Mouse (Mus musculus) layer of hippocampus, postnatal 10 days (tissue): Measurements from ENCODE around the gene Eme2. TPM values are rescaled to one million over a fixed set of nuclear protein-coding genes. Genes with fewer than 3 reads are reported as not detected.
A peak's percentile ranks its signal among the peaks of the same experiment; 100 is the strongest.

Source experiments
- DNase-seq, 2 experiments: peaks; one replicate each; pipeline ENCODE4 v3.0.0; 2021; ENCODE audit warnings: low spot score in 2 of 2
- total RNA-seq, 2 experiments: library from RNA; stranded (reverse); gene quantifications; 2 replicates each; pipeline ENCODE4 v1.2.3; 2021

Gene Eme2
- total RNA-seq, 2 experiments from 2014 or later, result 61.6 to 62.1 TPM

- no peak for DNase-seq
Observed at GRCm38 (mm10) chr17:24896993-24897269, 2.0 kb upstream of the Eme2 start.

GRCm38 (mm10) chr17:24896241-24896992 is 1.5 kb upstream of the Eme2 start, which contains the start of gene Nme3:
TSS of gene Nme3 (plus strand) at chr17:24896500.
- peak; percentile 68 to 79 for DNase-seq

DNA sequence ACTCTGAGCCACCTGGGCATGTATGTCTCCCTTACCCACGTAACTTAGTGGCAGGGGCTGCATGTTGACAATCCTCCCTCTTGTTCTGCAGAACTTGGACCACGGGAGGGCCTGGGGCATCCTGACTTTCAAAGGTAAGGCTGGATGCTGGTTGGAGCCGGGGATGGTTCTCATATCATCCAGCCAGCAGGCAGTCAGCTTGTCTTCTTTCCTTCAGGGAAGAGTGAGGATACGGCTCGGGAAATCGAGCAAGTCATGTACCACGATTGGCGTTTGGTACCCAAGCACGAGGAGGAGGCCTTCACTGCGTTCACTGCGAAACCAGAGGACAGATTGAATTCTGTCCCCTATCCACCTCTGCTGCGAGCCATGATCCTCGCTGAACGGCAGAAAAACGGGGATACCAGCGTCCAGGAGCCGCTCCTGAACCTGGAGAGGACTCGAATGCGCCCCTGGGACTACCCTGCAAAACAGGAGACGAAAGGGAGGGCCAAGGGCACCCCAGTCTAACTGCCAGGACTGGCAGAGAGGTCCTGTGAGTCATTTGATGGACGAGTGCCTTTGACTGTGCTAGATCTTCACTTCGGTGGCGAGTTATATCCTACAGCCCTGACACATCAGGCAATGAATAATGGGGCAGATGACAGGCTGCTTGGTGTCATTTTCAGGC is 819 bp upstream of the Eme2 start:
- no peak for DNase-seq

- peak in 1 of 2 experiments; percentile 55 for DNase-seq
Observed at GRCm38 (mm10) chr17:24894061-24894994, 559 bp downstream of the Eme2 start.

GRCm38 (mm10) chr17:24893276-24893675 is 1.6 kb downstream of the Eme2 start:
- no peak for DNase-seq

DNA sequence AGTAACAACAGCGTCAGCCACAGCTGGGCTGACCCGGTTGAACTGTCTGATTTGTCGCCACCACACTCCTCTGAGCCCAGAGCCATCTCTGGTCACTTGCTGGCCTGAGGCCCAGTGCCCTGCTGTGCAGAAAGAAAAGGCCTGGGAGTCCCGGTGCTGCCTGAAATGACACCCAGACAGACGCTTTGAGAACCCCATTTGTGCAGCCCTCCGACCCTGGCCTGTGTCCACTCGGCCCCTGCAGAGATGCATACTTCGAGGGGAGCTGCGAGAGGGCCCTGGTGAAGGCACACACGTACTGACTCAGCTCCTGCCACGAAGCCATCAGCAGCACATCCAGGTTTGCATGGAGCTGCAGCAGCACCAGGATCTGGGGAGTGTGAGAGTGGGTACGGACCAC is 2.1 kb downstream of the Eme2 start:
- no peak for DNase-seq

DNA sequence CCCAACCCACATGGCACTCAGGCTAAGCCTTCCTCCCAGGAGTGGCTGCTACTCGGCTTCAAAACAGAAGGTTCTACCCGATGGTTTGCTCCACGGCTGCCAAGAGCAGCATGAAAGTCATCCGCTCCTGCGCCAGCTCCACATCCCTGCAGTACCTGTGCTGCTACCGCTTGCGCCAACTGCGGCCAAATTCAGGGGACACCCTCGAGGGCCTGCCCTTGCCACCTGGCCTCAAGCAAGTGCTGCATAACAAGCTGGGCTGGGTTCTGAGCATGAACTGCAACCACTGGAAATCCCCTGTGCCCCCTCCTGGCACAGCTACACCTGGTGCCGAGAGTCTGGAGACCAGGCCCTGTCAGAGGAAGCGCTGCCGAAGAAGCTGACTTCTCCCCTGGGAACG is 3.6 kb downstream of the Eme2 start:
- no peak for DNase-seq

GRCm38 (mm10) chr17:24890151-24891092 is 4.5 kb downstream of the Eme2 start:
- DNase-seq, result no peak

DNA sequence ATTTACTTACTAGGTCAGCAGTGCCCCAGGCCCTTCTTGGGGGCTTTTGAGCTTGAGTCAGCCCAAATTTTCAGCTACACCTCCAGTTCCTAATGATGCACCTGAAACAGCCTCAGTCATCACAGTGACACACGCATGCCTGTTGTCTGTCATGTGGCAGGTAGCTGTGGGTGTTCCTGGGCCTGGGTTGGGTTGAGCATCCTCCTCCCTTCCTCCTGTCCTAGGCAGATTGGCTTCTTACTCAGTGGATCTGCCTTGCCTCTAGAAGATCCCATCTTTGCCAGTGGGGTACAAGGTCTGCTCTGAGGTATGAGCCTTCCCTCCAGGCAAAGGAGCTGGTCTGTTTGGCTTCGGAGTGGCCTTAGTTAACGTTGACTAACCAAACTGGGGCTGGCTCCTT is 6.0 kb downstream of the Eme2 start:
- no peak for DNase-seq

- DNase-seq, result no peak
Observed at GRCm38 (mm10) chr17:24887291-24888080, 7.4 kb downstream of the Eme2 start.

DNA sequence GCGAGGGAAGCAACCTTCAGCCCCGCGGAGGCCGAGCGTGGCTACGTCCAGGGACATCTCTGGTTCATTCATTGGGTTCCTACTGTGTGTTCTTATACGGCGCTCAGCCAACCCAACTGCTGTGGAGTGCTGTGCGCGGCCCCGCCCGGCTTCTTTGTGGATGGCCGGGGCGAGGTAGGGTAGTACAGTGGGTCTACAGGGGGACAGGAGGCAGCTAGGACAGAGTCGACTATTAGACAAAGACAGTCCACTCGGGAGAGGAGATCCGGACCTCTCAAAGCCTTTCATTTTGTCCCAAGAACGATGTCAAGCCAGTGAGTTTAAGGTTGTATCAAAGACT is 8.0 kb downstream of the Eme2 start:
- DNase-seq, result no peak

DNA sequence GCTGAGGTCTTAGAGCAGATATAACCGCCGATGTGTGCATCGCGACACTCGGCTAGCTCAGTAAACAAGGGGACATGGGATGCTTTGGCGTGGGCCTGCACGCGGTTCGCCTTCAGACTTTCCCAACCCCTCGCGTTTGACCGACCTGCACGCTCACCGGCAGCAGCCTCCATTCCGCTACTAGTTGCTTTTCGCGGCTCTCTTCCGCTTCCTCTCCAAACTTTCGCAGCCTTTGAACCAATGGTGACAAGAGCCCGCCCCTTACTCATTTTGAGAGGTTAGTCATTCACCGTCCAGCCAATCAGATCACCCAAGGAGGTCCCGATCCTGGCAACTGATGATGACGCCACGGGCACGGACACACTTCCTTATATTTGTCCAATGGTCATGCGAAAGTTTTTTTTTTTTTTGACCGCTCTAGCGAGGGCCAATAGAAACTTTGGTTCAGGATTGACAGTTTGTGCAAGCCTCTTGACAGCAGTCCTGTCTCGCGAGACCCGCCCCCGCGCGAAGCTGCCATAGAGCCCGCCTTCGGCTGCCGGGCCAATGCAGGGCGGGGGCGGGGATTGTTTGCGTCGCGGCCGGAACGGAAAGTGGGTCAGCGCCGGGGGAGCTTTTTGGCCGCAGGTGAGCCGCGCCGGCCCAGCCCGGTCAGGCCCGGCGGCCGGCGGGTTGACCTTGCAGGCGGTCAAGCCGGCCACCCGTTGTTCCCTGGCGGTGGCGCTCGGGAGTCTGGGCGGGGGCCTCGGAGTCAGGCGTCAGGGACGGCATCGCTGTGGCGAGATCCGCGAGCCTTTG is 8.6 kb downstream of the Eme2 start, which contains the start of the genes Nubp2 and Spsb3:
Gene Nubp2, minus strand, starts transcription at position 216 of the 798 bp plus-strand sequence.
Gene Spsb3, plus strand, starts transcription at position 510 of the 798 bp plus-strand sequence.
- peak; percentile 95 to 97 for DNase-seq

DNA sequence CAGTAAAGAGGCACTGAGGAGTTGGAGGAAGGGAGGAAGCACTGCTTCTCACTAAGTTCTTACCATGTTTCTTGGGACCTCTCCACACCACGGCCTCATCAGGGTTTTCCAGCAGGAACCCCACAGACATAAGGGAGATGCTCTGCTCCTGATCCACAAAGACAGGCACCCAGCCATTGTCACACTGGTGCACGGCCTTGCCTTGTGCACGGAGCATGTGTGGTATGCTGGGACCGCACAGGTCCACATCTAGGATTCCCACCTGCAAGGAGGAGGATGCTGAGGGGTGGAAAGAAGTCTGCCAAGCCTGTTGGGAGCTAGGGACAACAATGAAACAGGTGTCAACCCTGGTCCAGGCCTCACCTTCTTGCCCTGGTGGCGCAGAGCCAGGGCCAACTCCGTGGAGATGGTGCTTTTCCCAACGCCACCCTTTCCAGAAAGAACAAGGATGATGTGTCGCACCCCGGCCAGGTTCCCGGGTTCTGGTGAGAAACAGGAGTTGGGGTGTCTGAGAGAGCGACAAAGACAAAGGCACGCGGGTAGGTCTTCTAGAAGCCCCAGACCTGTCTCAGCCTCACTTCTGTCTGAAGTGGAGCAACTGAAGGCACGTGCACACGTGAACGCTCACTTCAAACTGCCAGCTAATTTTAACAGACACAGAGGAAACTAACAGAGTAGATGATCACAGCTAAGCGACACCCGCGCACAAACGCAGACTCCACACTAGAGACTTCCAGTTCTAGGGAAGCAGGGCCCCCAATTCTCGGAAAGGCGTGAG is 9.3 kb downstream of the Eme2 start:
- DNase-seq, result no peak

DNA sequence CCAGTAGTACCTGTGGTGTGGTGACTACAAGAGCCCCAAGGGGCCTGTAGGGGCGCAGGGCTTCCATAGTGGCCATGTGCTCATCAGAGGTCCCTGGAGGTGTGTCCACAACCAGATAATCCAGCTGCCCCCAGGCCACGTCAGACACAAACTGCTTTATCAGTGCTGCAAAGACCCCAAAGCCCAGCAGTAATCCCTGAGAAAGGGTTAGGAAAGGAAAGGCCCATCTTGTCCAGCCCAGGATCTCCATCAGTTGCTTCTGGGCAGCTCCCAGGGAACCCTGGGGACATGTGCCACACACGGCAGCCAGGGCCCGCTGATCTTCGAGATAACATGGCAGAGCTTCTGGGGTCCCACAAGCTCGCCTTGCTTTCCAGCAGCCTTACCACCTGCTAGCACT is 10.5 kb downstream of the Eme2 start:
- DNase-seq, result no peak

DNA sequence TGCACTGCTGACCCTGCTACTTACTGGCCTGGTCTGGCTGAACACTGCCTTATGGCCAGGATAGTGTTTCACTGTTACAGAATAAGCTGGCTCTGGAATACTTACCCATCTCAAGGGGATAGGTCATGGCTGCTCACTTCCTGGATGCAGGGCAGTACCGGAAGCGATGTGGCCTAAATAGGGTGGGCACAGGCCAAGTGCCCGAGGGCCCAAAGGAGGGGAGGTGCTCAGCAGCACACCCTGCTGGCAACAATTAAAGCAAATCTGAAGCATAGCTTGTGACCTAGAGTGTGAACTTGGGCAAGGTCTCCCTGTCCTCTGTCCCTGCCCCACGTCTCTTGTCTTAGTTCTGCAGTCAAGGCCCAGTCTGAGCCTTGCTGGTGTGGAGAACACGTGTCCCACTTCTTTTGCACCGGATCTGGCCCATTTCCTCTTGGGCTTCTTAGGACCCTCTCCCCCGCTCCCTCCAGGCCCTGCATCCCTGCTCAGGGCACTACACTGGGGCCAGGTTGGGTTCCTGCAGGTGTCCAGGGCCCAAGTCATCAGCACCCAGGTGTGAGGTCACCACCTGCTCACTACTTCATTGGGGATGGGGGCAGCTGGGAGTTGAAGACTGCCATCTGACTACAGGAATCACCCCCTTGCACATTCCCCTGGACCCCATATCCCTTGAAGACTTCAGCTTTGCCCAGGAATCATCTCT is 13.0 kb downstream of the Eme2 start:
- DNase-seq, result no peak

GRCm38 (mm10) chr17:24878531-24878930 is 16.4 kb downstream of the Eme2 start:
- DNase-seq, result no peak

DNA sequence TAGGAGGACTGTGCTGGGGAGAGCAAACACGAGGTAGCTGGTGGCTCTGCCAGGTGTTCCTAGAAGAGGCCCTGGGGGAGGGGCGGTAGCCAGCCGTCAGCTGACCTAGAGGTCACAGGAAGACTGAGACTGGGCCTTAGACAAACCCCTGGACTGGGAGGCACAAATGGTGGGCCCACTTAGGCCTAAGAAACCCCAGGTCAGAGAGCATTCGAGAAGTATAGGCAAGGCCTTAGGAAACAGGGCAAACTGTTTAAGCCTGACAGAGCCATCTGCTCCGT is 16.8 kb downstream of the Eme2 start:
- no peak for DNase-seq
